Mouse (Mus musculus): Measurements from ENCODE around the gene St6galnac3.
A peak's percentile ranks its signal among the peaks of the same experiment; 100 is the strongest.
"Not testable (repeated sequence)": the region's sequence is repeated elsewhere in the genome, so short reads cannot be mapped to it uniquely, and the experiment has no call there.

Gene St6galnac3

DNA sequence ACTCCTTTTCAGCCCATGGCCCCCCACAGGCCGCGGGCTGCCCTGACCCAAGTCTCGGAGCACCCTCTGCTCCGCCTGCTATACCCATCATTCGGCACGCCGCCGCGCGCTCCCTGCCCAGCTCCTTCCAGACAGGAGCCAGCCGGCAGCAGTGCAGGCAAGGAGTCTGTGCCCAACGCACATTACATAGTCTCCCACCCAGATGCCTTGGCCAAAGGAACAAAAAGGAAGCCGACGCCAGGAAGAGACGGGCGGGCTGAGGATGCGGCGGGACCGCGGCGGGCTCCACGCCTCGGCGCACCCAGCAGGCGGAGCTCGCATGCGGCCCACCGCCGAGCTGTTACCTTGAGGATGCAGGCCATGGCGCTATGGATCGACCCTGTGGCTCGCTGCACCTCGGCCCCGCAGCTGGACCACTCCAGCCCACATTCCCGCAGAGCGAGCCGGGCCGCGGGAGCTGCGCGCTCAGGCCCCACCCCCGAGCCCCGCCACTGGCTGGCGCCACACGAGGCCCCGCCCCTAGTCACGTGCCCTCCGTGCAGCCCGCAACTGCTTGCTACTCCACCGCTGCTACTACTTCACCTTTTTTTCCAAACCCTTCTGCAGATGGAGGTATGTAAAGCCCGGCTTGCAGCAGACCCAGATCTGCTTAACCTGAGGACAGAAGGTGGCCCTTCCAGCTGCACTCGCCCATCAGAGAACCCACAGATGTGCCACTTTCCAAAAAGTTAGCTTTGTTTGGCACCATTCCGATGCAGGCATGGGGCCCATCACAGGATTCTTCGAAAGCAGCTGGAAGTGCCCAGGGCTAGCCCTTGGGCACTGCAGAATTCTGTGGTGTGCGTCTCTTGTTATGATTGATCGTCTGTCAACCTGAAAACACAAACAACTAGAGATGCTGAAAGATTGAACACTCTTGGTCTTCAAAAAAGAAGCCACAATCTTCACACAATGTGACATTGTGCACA, at the start of gene St6galnac3:
St6galnac3 (minus strand) TSS at position 474 of the 968 bp plus-strand sequence.
- peak; percentile 74 to 79 for DNase-seq (ENCODE audit: low spot score in 2 of 2)

DNA sequence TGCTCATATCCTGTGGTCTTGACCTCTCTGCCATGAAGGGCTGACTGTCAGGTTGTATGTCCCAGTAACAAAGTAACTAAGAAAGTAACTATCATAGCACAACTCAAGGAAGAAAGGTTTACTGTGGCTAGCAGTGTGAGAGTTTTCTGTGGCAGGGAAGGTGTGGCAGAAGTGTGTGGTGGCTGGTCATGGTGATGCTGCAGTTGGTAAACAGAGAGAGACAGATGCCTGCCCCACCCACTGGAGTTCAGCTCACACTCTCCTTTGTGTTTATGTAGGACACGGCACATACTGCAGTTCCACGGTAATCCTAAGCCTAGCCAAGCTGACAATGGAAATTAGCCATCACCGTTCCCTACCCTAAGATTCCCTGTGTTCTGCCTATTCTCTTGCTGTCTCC, 49.6 kb upstream of the St6galnac3 start:
- DNase-seq (ENCODE audit: low spot score in 2 of 2), result no peak

DNA sequence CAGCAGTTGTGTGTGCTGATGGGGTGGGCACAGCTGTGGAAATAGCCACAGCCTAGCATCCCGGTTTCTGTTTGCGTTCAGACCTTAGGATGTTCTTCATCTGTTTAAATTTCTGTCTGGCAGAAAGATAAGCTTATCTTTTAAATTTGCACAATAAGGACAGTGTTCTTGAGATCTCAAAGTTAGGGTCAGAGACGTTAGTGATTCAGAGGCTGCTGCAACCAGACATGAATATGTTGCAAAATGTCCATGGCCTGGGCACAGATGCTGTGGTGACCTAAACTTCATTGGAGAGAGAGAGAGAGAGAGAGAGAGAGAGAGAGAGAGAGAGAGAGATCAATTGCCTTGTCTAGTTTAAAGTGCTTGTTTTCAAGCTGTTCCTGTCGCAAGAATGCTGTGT, 46.5 kb upstream of the St6galnac3 start:
- DNase-seq (ENCODE audit: low spot score in 2 of 2), result no peak

DNA sequence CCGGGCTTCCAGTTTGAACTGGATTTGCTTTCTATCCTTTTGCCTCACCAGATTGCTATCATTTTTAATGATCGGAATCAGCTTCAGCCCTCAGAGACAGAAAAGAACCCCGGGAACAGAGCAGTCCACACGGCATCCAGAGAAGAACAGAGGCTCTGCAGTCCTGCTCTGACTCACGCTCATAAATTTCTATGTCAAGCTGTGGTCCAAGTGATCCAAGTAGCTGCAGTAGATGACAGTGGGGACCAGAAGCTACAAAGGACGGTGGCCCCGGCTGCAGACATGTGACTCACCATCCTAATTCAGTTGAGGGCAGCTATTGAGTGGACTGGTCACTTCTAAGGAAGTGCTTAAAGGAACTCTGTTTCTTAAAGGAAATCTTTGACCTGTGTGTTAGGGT, 45.6 kb upstream of the St6galnac3 start:
- no peak for DNase-seq (ENCODE audit: low spot score in 2 of 2)

DNA sequence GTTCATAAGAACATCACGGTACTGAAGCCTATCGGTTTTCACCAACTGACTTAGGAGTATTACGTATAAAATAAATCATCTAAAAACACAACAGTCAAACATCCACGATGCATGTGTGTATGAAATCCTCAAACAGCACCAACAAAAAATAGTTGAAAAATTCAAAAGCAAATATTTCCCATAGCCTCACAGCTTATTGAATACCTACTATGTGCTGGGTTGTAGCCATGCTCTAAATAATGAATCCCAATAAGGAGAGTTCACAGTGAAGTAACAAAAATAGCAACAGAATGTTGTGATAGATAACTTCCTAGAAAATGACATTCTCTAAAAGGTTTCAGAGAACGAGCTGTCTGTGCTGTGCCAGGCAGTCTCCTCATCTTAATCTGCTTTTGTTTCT, 44.2 kb upstream of the St6galnac3 start:
- DNase-seq (ENCODE audit: low spot score in 2 of 2), result no peak

DNA sequence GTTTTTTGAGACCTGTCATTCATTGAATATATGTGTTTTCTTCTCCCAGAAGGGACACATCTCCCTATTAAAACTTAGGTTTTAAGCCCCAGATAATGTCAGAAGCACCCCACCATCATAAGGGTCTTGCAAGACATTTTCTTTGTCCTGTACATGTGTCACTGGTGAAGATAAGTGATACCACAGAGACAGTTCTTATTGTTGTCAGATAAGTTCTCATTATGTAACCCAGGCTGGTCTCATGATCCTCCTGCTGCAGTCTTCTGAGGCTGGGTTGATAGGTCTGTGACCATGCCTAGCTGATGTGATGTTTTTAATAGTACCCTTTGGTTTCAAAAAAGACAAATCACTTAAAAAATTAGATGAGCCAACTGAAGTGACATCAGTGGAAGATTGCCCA, 40.2 kb upstream of the St6galnac3 start:
- no peak for DNase-seq (ENCODE audit: low spot score in 2 of 2)

DNA sequence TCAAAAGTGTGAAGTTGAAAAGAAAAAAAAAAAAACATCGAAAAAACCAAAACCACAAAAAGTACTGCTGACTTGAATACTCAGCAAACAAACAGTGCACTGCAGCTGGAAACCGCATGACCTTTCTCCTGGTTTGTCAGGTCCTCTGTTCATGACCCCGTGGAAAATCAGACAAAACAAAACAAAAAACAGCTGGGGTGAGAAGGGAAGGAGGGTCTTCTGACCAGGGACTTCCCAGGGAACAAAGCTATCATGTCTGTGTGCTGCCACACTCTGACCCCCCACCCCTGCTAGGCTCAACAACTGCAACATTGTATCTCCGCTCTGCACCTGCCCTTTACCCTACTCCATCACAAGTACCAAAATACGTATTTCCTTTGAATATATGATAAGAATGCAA, 39.8 kb upstream of the St6galnac3 start:
- no peak for DNase-seq (ENCODE audit: low spot score in 2 of 2)

DNA sequence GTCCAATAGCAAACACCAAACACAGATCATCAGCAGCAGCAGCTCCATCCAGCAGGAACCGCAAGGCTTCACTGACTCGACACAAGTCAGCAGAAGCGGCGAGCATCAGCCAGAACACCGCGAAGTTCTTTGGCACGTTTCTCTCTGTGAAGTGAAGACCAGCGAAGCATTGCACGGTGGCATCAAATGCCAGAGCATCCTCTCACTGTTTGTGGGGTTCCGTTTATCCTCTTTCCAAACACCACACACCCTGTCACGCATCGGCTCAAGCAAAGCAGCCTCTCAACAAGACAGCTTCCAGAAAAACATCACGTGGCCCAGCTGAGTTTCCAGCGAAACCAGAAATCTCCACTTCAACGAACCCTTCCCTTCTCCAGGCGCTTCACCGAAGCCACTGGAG, 36.2 kb upstream of the St6galnac3 start:
- DNase-seq (ENCODE audit: low spot score in 2 of 2), result no peak

DNA sequence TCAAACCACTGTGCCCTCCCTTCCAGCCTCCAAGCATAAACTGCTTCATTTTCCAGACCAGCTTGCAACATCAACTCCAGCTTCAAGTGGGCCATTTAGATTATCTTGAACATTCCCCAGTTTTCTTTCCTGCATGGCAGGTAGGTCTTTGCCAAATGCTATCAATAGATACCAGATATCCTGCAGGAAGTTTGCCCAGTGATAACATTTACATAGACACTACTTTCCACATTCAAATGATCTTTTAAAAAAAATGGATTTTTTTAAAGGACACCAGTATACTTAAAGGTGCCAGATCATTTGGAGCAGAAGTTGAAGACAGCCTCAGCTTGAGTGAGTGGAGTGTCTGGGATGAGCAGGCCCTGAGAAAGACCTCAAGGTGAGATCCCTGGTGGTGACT, 34.3 kb upstream of the St6galnac3 start:
- DNase-seq (ENCODE audit: low spot score in 2 of 2), result no peak

DNA sequence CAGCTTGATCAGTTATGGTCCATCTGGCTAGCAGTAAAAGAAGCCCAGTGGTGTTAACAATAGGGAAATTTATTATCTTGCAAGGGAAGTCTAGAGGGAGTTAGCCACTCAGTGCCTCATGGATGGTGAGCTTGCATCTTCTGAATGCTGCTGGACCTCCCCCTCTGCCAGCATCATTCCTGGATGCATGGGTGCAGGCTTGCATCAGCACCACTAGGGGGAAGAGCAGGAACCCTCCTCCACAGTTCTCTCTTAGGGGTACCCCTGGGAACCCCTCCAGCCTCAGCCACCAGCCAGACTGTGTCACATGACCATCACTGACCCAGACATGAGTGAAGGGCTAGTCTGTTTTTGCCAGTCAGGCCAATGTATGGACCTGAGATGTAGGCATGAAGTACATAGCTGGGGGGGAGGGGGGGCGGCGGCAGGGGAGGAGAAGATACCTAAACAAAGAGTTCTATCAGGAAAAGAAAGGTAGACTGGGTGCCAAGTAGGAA, 31.6 kb upstream of the St6galnac3 start:
- no peak for DNase-seq (ENCODE audit: low spot score in 2 of 2)

DNA sequence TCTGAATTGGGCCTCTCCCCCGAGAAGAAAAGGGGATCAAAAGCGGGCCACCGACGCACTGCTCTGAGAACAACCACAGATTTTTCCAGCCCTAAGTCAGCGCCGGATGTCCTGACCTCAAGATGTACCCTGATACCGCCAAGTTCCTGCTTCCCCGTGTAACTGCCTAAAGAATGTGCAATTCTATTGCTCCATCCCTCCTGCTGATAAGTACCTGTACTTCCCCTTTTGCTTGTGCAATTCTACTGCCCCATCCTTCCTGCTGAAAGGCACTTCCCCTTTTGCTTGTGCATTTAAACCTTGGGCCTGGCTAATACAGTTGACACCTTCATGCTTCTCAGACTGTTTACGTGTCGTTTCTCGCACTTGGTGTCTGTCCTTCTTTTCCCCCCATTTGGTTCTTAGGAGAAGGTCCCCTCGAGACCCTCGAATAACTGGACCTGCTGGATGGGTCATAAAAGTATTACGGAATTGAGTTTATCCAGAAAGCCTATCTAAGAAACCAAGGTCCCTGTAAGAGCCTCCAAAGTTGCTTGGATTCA, 30.9 kb upstream of the St6galnac3 start:
- not testable (repeated sequence) for DNase-seq (ENCODE audit: low spot score in 2 of 2)

DNA sequence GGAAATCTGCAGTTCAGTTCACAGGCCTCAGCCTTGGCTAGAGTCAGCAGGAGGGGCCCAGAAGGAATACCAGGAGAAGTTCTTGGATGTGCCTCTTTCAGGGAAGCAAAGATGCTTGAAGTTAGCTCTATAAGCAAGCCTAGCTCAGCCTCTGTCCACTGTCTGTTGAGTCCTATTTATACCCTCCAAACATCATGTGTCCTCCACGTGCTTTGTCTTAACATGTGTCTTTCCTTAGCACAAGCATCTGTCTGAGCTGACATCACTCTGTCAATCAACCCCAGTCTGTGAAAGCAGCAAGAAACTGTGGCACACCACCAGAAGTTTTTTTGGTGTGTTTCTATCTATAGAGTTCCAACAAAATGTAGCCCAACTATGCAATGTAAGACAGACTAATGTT, 26.5 kb upstream of the St6galnac3 start:
- no peak for DNase-seq (ENCODE audit: low spot score in 2 of 2)

DNA sequence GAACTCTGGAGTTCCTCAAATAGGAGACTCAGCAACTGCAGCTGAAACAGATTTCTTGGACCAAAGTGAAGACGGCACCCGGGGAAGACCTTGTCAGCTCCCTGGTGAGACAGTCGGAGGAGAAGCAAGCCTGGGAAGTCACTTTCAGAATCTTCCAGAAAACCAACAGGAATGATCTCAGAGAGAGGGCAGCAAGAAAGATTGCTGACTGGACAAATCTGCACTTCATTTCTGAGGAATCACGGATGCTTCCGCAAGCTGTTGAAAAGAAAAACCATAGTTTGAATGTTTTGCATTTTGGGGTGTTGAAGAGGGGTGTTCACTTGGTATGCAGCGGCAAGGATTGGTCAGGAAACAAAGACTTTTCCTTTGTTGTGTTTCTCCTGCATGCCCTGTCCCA, 24.4 kb upstream of the St6galnac3 start:
- DNase-seq (ENCODE audit: low spot score in 2 of 2), result no peak

DNA sequence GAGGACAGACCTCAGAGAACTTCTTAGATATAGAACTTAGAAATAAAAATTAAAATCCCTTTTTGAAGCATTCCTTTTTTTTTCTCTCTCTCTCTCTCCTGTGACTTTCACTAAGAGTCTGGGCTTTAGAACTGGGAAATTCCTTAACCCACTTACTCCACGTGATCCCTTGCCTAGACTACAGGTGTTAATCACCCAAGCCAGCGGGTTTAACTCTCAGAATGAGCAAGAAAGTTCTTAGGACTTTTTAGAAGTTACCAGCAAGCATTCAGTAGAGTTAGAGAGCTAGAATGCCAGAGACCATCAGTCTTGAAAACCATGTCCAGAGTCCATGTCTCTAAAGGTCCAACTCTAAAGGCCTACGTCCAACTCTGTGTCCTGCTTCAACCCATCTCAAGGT, 23.3 kb upstream of the St6galnac3 start:
- no peak for DNase-seq (ENCODE audit: low spot score in 2 of 2)

DNA sequence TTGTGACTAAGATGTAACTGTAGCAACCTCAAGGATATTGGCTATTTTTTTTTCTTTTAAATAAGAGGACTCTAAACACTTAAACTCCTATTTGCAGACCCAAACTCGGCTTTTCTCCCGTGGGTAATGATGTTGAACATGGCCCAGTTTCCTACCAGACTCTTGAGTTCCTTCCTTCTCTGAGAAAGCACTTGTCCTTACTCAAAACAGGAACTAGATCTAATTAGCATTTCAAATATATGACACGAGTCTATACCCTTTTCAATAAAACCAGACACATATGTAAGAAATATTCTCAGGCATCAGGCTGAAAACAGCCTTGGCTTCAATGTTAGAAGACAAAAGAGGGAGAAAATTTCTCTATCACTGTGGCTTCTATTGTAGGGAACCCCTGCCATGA, 20.1 kb upstream of the St6galnac3 start:
- DNase-seq (ENCODE audit: low spot score in 2 of 2), result no peak

DNA sequence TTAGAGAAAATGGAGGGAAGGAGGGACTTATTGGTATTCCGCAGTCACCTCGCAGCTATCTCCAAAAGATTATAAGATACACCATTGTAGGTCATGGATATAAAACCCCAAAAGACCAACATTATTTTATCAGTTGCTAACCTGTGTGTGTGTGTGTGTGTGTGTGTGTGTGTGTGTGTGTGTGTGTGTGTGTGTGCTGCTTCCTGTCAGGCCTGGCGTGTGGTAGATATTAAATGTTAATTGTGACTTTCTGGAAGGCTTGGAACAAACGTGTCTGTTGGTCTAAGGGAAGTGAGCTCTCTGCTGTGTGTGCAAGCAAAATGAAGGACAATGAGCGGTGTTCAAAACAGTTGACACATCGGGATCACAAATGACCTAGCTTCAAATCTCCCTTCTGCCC, 19.5 kb upstream of the St6galnac3 start:
- DNase-seq (ENCODE audit: low spot score in 2 of 2), result no peak

DNA sequence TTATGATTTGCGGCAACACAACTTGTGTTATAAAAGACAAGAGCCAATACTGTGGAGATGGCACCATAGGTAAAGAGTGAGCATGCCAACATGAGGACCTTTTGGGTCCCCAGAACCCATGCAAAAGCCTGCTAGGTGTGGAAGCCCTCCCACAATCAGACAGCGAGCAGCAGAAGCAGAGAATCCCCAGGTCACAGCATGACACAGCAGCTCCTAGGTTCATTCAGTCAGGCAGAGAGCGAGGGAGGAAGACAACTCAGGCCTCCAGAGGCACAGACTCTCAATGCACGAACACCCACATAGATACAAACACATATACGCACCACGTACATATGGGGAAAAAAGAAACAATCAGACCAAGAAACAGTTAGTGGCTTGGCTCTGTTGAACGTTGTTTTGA, 16.8 kb upstream of the St6galnac3 start:
- DNase-seq (ENCODE audit: low spot score in 2 of 2), result no peak

DNA sequence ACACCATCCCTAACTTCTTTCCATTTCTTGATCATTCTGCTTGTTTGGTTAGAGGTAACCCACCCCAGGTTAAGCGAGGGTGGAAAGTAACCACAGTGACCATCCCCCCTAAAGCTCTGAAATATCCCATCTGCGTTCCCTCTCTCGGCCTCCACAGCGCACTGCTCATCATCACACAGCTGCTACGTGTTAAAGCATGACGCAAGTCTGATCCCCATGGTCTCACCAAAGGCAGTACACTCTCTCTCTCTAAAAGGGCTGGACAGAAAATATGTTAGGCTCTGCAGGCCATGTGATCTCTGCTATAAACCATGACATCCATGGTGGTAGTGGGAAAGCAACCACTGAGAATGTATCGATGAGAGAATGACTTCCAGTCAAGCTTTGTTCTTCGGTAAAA, 14.4 kb upstream of the St6galnac3 start:
- no peak for DNase-seq (ENCODE audit: low spot score in 2 of 2)

DNA sequence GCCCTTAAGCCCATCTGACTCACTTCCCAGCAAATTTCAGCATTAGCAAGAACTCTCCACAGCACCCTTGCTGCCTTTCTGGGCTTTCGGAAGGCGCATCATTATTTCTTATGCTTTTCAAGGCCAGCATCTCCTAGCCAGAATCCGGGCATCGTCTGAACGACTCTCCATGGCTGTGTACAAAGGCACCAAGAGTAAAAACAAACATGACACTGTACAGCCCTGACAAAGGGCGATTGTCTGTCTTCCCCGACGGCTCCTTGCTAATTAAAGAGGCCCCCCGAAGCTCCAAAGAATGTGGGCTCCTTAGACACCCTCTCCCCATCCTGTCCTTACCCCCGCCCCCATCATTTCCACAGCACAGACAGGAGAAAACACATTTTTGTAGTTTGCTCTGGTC, 13.4 kb upstream of the St6galnac3 start:
- no peak for DNase-seq (ENCODE audit: low spot score in 2 of 2)

DNA sequence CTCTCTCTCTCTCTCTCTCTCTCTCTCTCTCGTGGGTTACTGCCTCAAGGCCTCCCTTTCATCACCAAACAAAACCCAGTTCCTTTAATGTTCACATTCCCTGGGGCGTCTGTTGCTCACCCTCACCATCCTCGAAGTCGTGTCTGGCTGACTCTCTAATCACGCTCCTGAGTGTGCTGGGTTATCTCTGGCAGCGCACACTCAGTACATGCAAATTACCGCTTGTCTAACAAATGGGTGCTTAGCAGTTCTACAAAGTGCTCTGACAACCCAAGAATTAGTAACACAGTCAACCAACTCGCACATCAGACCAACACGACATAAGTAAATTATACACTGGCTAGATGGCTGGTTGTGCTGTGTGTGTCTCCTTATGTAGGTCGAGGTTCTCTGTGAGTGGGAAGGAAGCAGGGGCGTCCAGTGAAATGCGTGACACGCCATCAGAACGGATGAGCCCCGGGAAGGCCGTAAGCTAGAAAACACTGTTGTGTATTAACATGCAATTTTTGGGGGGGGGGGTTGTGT, 11.8 kb upstream of the St6galnac3 start:
- DNase-seq (ENCODE audit: low spot score in 2 of 2), result no peak

DNA sequence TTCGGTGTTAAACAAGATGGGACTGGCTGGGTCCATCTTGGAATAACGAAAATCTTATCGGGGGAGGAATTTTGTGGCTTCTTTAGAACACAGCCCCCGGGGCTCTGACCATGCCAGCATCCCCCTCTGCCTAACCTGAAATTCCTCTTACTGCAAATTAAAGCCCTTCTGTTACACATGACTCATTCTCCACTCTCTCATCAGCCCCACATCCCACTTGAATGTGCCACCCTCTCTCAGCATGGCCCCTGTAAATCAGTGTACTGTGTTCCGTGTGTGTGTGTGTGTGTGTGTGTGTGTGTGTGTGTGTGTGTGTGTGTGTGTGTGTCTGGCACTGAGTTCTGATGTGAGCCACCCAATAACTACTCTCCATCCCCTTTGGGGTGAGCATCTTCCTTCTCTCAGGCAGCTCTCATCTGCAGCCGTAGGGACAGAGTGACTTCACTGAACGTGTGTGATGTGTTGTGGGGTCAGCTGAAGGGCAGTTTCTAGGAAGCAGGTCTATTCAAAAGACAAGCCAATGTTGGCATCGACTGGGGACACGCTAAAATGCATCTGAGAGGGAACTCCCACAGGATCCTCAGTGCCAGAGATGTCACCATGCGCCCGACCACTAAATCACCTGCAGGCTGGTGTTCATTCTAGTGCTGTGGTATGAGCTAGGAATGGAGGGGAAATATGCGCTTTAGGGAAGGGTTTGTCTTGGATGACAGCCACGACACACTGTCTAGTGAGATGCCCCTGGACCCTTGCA, 11.0 kb upstream of the St6galnac3 start:
- no peak for DNase-seq (ENCODE audit: low spot score in 2 of 2)

DNA sequence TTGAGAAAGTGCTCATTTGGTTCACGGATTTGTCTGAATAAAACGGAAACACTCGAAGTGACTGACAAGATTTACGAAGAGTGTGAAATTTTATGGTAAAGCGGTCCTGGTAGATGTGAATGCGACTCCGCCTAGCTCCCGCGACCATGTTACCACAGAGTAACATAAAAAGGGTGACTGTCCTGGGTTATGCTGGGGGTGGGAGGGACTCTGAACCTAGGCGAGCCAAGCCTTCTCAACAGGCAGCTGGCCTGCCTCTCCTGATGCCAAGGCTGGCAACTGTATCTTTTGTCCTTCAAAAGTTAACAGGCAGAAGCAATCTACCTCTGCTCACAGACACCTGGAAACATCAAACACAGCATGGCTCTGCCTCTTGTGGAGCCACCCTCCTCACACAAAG, 9.8 kb upstream of the St6galnac3 start:
- no peak for DNase-seq (ENCODE audit: low spot score in 2 of 2)
